8 mouse cellular contexts compared by ENCODE assay signal in the genomic region with DNA sequence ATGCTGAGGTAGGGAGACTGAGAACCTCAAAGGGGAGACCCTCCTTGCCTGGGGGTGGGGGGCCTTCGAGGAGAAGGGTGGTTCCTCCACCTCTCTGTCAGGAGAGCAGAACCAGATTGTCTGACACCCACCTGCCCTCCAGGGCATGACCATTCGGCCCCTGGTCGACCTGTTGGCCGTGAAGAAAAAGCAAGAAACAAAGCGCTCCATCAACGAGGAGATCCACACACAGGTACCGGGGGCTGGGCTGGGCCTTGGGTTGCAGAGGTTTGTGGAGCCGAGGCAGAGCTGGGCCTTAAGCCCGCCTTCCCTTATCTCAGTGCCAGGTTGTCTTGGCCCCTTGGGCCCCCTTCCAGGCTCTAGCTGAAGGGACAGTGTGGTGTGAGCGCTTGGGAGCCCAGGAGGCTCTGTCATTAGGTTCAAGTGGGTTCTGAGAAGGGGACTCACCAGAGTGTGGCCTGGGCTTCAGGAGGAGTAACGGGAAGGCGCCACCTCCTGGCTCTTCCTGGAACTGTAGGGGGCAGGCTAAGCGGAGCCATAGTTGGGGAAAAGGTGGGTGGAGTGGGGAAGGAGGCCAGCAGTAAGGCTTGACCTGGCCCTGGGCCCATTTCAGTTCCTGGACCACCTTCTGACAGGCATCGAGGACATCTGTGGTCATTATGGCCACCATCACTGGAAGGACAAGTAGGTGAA. TPM values are rescaled to one million over a fixed set of nuclear protein-coding genes. Genes with fewer than 3 reads are reported as not detected.
A peak's percentile ranks its signal among the peaks of the same experiment; 100 is the strongest.
DNase-seq lines count a peak whose midpoint lies in the region; ATAC-seq and TF ChIP-seq lines count a peak whose summit lies in the region.

No protein-coding gene starts in this region.

- H3K27ac ChIP-seq in forebrain, embryonic 14.5 days (ENCODE audit: low read depth, low read length), result no peak overlapping the region
- H3K27ac ChIP-seq in forebrain, embryonic 16.5 days (ENCODE audit: low read length), result no peak overlapping the region
- H3K27ac ChIP-seq in spleen, adult 2 months (ENCODE audit: insufficient read depth, low read length), result no peak overlapping the region
- no peak overlapping the region for H3K27ac ChIP-seq in heart, postnatal 0 days (ENCODE audit: low read depth)
- H3K27ac ChIP-seq in liver, postnatal 0 days (ENCODE audit: low read depth), result no peak overlapping the region

- no peaks in the 10 kb centered on the region for H3K9me3 ChIP-seq in forebrain, embryonic 14.5 days (replicated peaks; ENCODE audit: control insufficient read depth, low read length)
- no peaks in the 10 kb centered on the region for H3K9me3 ChIP-seq in forebrain, embryonic 16.5 days (ENCODE audit: control insufficient read depth, low read length)
- no peaks in the 10 kb centered on the region for H3K9me3 ChIP-seq in heart, postnatal 0 days (replicated peaks; ENCODE audit: control insufficient read depth, low read length)
- H3K9me3 ChIP-seq in liver, postnatal 0 days (ENCODE audit: low read length), result no peaks in the 10 kb centered on the region

- H3K4me2 ChIP-seq in forebrain, embryonic 14.5 days (ENCODE audit: low read length), result no peak overlapping the region
- H3K4me2 ChIP-seq in forebrain, embryonic 16.5 days (ENCODE audit: low read length), result no peak overlapping the region
- H3K4me2 ChIP-seq in heart, postnatal 0 days (ENCODE audit: low read depth, low read length), result no peak overlapping the region
- H3K4me2 ChIP-seq in liver, postnatal 0 days (ENCODE audit: low read depth, low read length), result no peak overlapping the region

- H3K36me3 ChIP-seq in forebrain, embryonic 14.5 days (ENCODE audit: control insufficient read depth, insufficient read depth, low read length), result peaks cover 37% of the 10 kb centered on the region
- H3K36me3 ChIP-seq in forebrain, embryonic 16.5 days (ENCODE audit: control insufficient read depth, insufficient read depth), result no peaks in the 10 kb centered on the region; the same call in none of the 2 replicates
- peaks cover 27% of the 10 kb centered on the region for H3K36me3 ChIP-seq in spleen, adult 2 months (ENCODE audit: control insufficient read depth, insufficient read depth, low read length)
- H3K36me3 ChIP-seq in heart, postnatal 0 days (replicated peaks; ENCODE audit: control insufficient read depth, insufficient read depth, low read length), result peaks cover 57% of the 10 kb centered on the region
- peaks cover 41% of the 10 kb centered on the region for H3K36me3 ChIP-seq in liver, postnatal 0 days (replicated peaks; ENCODE audit: insufficient read depth, low read length)
- H3K36me3 ChIP-seq in splenic B cell, adult 2 months (ENCODE audit: control insufficient read depth, insufficient read depth, low read length, poor library complexity, severe bottlenecking), result peaks cover 4% of the 10 kb centered on the region

- ATAC-seq in forebrain, embryonic 14.5 days, result no peak
- ATAC-seq in forebrain, embryonic 16.5 days, result no peak
- 0 out of 2 replicates have a peak, but pooled peaks have one; percentile 22 for ATAC-seq in heart, postnatal 0 days (ENCODE audit: insufficient read depth, low read depth)
- ATAC-seq in liver, postnatal 0 days, result peak; percentile 28; the same call in 1 of the 2 replicates

- no peaks in the 10 kb centered on the region for H3K27me3 ChIP-seq in forebrain, embryonic 14.5 days (replicated peaks; ENCODE audit: control insufficient read depth, insufficient read depth, low read length)
- no peaks in the 10 kb centered on the region for H3K27me3 ChIP-seq in forebrain, embryonic 16.5 days (replicated peaks; ENCODE audit: control insufficient read depth, insufficient read depth, low read length)
- H3K27me3 ChIP-seq in spleen, adult 2 months (ENCODE audit: control insufficient read depth, insufficient read depth, low read length), result no peaks in the 10 kb centered on the region
- no peaks in the 10 kb centered on the region for H3K27me3 ChIP-seq in heart, postnatal 0 days (ENCODE audit: control insufficient read depth, insufficient read depth, low read length)
- H3K27me3 ChIP-seq in liver, postnatal 0 days (ENCODE audit: insufficient read depth, low read length), result no peaks in the 10 kb centered on the region
- H3K27me3 ChIP-seq in splenic B cell, adult 2 months (ENCODE audit: control insufficient read depth, insufficient read depth, low read length, poor library complexity, severe bottlenecking), result no peaks in the 10 kb centered on the region

- peak; percentile 62; the same call in 1 of the 2 replicates for TF ChIP-seq CTCF in spleen, adult 2 months (IDR thresholded peaks at IDR 0.05; ENCODE audit: extremely low read depth, insufficient read depth, insufficient read length, insufficient replicate concordance)
- peak; percentile 87 for TF ChIP-seq CTCF in heart, postnatal 0 days (IDR thresholded peaks at IDR 0.05; ENCODE audit: low read depth)
- TF ChIP-seq CTCF in liver, postnatal 0 days (IDR thresholded peaks at IDR 0.05; ENCODE audit: low read depth), result peak; percentile 91

- no peaks in the 10 kb centered on the region for H3K4me1 ChIP-seq in forebrain, embryonic 14.5 days (ENCODE audit: control insufficient read depth, insufficient read depth, low read length)
- H3K4me1 ChIP-seq in forebrain, embryonic 16.5 days (replicated peaks; ENCODE audit: control insufficient read depth, insufficient read depth, low read length), result no peaks in the 10 kb centered on the region
- H3K4me1 ChIP-seq in spleen, adult 2 months (ENCODE audit: control insufficient read depth, insufficient read depth, insufficient read length), result no peaks in the 10 kb centered on the region
- no peaks in the 10 kb centered on the region for H3K4me1 ChIP-seq in heart, postnatal 0 days (ENCODE audit: control insufficient read depth, insufficient read depth)
- no peaks in the 10 kb centered on the region for H3K4me1 ChIP-seq in liver, postnatal 0 days (ENCODE audit: insufficient read depth)

- DNase-seq in forebrain, embryonic 14.5 days (ENCODE audit: low spot score), result peak; percentile 45
- DNase-seq in spleen, adult 2 months (ENCODE audit: low read depth in 1 of 2, low spot score in 2 of 2), result no peak
- DNase-seq in spleen, adult 12 weeks (ENCODE audit: low spot score), result no peak
- DNase-seq in cerebellum, postnatal 14 days, result peak; percentile 80 to 94
- peak; percentile 61 for DNase-seq in heart, postnatal 0 days (ENCODE audit: low spot score)
- peak; percentile 79 for DNase-seq in liver, postnatal 0 days
- peak; percentile 56 for DNase-seq in splenic B cell, adult 2 months (ENCODE audit: low read depth, low spot score)

- H3K4me3 ChIP-seq in forebrain, embryonic 14.5 days (ENCODE audit: low read depth, low read length), result no peak overlapping the region
- H3K4me3 ChIP-seq in forebrain, embryonic 16.5 days (replicated peaks; ENCODE audit: low read length), result no peak overlapping the region
- H3K4me3 ChIP-seq in spleen, adult 2 months (ENCODE audit: extremely low read depth, insufficient read depth, insufficient read length), result no peak overlapping the region
- H3K4me3 ChIP-seq in heart, postnatal 0 days (ENCODE audit: low read depth, low read length), result no peak overlapping the region
- H3K4me3 ChIP-seq in liver, postnatal 0 days (ENCODE audit: low read depth, low read length), result no peak overlapping the region

- TF ChIP-seq EP300 in heart, postnatal 0 days (IDR thresholded peaks at IDR 0.05; ENCODE audit: low read depth), result no peak
- no peak for TF ChIP-seq EP300 in liver, postnatal 0 days (IDR thresholded peaks at IDR 0.05; ENCODE audit: low read depth)

- 69% methylated on average over 14 of the region's 14 CpGs for WGBS in forebrain, embryonic 14.5 days
- WGBS in forebrain, embryonic 16.5 days, result 66% methylated on average over 14 of the region's 14 CpGs
- WGBS in spleen, adult 2 months, result 75% methylated on average over 14 of the region's 14 CpGs
- 65% methylated on average over 14 of the region's 14 CpGs for WGBS in heart, postnatal 0 days
- WGBS in liver, postnatal 0 days (ENCODE audit: insufficient replicate concordance), result 63% methylated on average over 14 of the region's 14 CpGs

- no peak overlapping the region for H3K9ac ChIP-seq in forebrain, embryonic 14.5 days (ENCODE audit: low read length)
- no peak overlapping the region for H3K9ac ChIP-seq in forebrain, embryonic 16.5 days (replicated peaks; ENCODE audit: low read depth, low read length)
- H3K9ac ChIP-seq in heart, postnatal 0 days (replicated peaks; ENCODE audit: low read depth, low read length), result no peak overlapping the region
- no peak overlapping the region for H3K9ac ChIP-seq in liver, postnatal 0 days (replicated peaks)

- no peak for TF ChIP-seq POLR2A in spleen, adult 2 months (IDR thresholded peaks at IDR 0.05; ENCODE audit: low read depth, low read length)

RNA-seq across cellular contexts. Expression of gene Slc9a1, which starts 50.0 kb away (rescaled TPM):
- 4.4 and 7.3 TPM in 2 replicates for polyA plus RNA-seq in forebrain, embryonic 14.5 days (2014; fragmentation: Nextera tagmentation; extraction: Ambion mirVana)
- 8.1 and 10.7 TPM in 2 replicates for polyA plus RNA-seq in forebrain, embryonic 16.5 days (2015; fragmentation: Nextera tagmentation; extraction: Ambion mirVana)
- 39.4 and 46.9 TPM in 2 replicates for polyA plus RNA-seq in spleen, adult 2 months (2012; rRNA removed)
- total RNA-seq in heart, postnatal 0 days (2014; rRNA removed; ENCODE audit: low replicate concordance), result 15.8 and 30.8 TPM in 2 replicates
- 4.0 and 4.4 TPM in 2 replicates for polyA plus RNA-seq in heart, postnatal 0 days (2015; fragmentation: Nextera tagmentation; extraction: Ambion mirVana)
- 1.8 TPM in 2 replicates for polyA plus RNA-seq in liver, postnatal 0 days (2015; fragmentation: Nextera tagmentation; extraction: Ambion mirVana)

Comparison
In these comparisons a context has a peak if more than half of its experiments do, and no peak if none do; other contexts are left out.
1. ATAC-seq: peak in heart, postnatal 0 days (single experiment) and liver, postnatal 0 days (single experiment); none in forebrain, embryonic 14.5 days (single experiment) and forebrain, embryonic 16.5 days (single experiment).
2. DNase-seq: peak in forebrain, embryonic 14.5 days (single experiment), cerebellum, postnatal 14 days (2 of 2), heart, postnatal 0 days (single experiment), liver, postnatal 0 days (single experiment) and splenic B cell, adult 2 months (single experiment); none in spleen, adult 2 months (0 of 2) and spleen, adult 12 weeks (single experiment).
3. Peak in every context shown above with its lines, with median percentiles within 50 percentile points of each other: CTCF ChIP-seq.